Mouse (Mus musculus) liver, postnatal 0 days (tissue): ENCODE measurements at regions not wholly inside any gene's neighbourhood (a gene's known extent, or its start where the extent isn't known, plus 50 kb on each side); places are given as distances from the start of the nearest gene placed in this dataset.

Experiments used
- ATAC-seq: fragments of 200-750 bp; cut with Nextera tagmentation; 2 replicates; pipeline ENCODE4 v1.8.0; 2017; ENCODE audit warnings: mild to moderate bottlenecking, moderate library complexity
- DNase-seq: peaks from one replicate; pipeline ENCODE4 v3.0.0-alpha.2; 2016
- H3K27ac ChIP-seq: fragments of 300-500 bp; sonication (generic); 2 replicates; pipeline ENCODE4 v1.5.1; 2014; ENCODE audit warnings: antibody characterized with exemption, moderate library complexity, mild to moderate bottlenecking, low read depth
- H3K27me3 ChIP-seq: fragments of 300-500 bp; sonication (generic); 2 replicates; pipeline ENCODE4 v1.6.1; 2014; ENCODE audit warnings: low read length, control low read depth, mixed read lengths; ENCODE audit not compliant: insufficient read depth
- H3K36me3 ChIP-seq: fragments of 300-500 bp; sonication (generic); replicated peaks from 2 replicates; pipeline ENCODE4 v1.6.1; 2014; ENCODE audit warnings: mild to moderate bottlenecking, control low read depth, low read length, moderate library complexity, mixed read lengths; ENCODE audit not compliant: insufficient read depth
- H3K4me1 ChIP-seq: fragments of 300-500 bp; sonication (generic); 2 replicates; pipeline ENCODE4 v1.6.1; 2014; ENCODE audit warnings: antibody characterized with exemption, mild to moderate bottlenecking, control low read depth; ENCODE audit not compliant: insufficient read depth
- H3K4me2 ChIP-seq: fragments of 300-500 bp; sonication (generic); 2 replicates; pipeline ENCODE4 v1.6.1; 2014; ENCODE audit warnings: low read depth, mild to moderate bottlenecking, low read length, moderate library complexity, mixed read lengths
- H3K4me3 ChIP-seq: fragments of 300-500 bp; sonication (generic); 2 replicates; pipeline ENCODE4 v1.5.1; 2014; ENCODE audit warnings: low read depth, low read length
- H3K9ac ChIP-seq: fragments of 300-500 bp; sonication (generic); replicated peaks from 2 replicates; pipeline ENCODE4 v1.6.1; 2014; ENCODE audit warnings: mild to moderate bottlenecking, moderate library complexity
- H3K9me3 ChIP-seq: fragments of 300-500 bp; sonication (generic); 2 replicates; pipeline ENCODE4 v1.6.1; 2016; ENCODE audit warnings: mild to moderate bottlenecking, control low read depth, low read length, mixed read lengths
- CTCF ChIP-seq: sonication (generic); IDR thresholded peaks from 2 replicates; pipeline ENCODE4 v1.5.1; 2016; ENCODE audit warnings: antibody characterized with exemption, low read depth
- EP300 ChIP-seq: IDR thresholded peaks from 2 replicates; pipeline ENCODE4 v1.6.1; 2016; ENCODE audit warnings: antibody characterized with exemption, low read depth, mild to moderate bottlenecking
- WGBS: fragments of 180-500 bp; shearing (Covaris S2); extraction: QIAGEN DNeasy Blood & Tissue Kit; methylation state at CpG from one replicate; pipeline ENCODE4 v1.1.7; 2014; ENCODE audit not compliant: insufficient replicate concordance; 5-methylcytosine and 5-hydroxymethylcytosine counted together

GRCm38 (mm10) chr12:25389202-25389601, 292.3 kb upstream of the Id2 start:
- Histone ChIP-seq H3K4me2 (no peak overlapping the region), H3K9ac (no peak overlapping the region; the same call in 1 of the 2 replicates), H3K27me3 (no peaks in the 10 kb centered on the region), H3K4me3 (no peak overlapping the region), H3K36me3 (no peaks in the 10 kb centered on the region), H3K27ac (peak overlapping the region; percentile 39; the same call in 1 of the 2 replicates), H3K4me1 (no peaks in the 10 kb centered on the region; the same call in 1 of the 2 replicates), H3K9me3 (no peaks in the 10 kb centered on the region)
- ATAC-seq = peak; percentile 54; the same call in 1 of the 2 replicates
- 36% methylated on average over 5 of the region's 5 CpGs for WGBS
- peak; percentile 36 for DNase-seq
- TF ChIP-seq CTCF (no peak), EP300 (no peak)

GRCm38 (mm10) chr12:25387791-25388280, 290.9 kb upstream of the Id2 start:
- H3K27ac ChIP-seq = no peak overlapping the region
- H3K9ac ChIP-seq = no peak overlapping the region
- WGBS = 70% methylated on average over 5 of the region's 5 CpGs
- H3K27me3 ChIP-seq = no peaks in the 10 kb centered on the region
- no peaks in the 10 kb centered on the region; the same call in 1 of the 2 replicates for H3K4me1 ChIP-seq
- H3K36me3 ChIP-seq = no peaks in the 10 kb centered on the region
- no peak for TF ChIP-seq CTCF
- TF ChIP-seq EP300 = no peak
- DNase-seq (no peak), ATAC-seq (no peak)
- no peaks in the 10 kb centered on the region for H3K9me3 ChIP-seq
- H3K4me3 ChIP-seq = no peak overlapping the region
- no peak overlapping the region for H3K4me2 ChIP-seq

GRCm38 (mm10) chr12:25382961-25383360, 286.0 kb upstream of the Id2 start:
- H3K4me3 ChIP-seq = no peak overlapping the region
- H3K9me3 ChIP-seq = no peaks in the 10 kb centered on the region
- no peak for ATAC-seq
- WGBS = 74% methylated on average over 6 of the region's 6 CpGs
- no peaks in the 10 kb centered on the region; the same call in 1 of the 2 replicates for H3K4me1 ChIP-seq
- no peak overlapping the region for H3K9ac ChIP-seq
- H3K27ac ChIP-seq = no peak overlapping the region
- no peak for DNase-seq
- no peak overlapping the region for H3K4me2 ChIP-seq
- no peak for TF ChIP-seq CTCF
- TF ChIP-seq EP300 = no peak
- no peaks in the 10 kb centered on the region for H3K27me3 ChIP-seq
- no peaks in the 10 kb centered on the region for H3K36me3 ChIP-seq

- H3K4me1 ChIP-seq = no peaks in the 10 kb centered on the region; the same call in 1 of the 2 replicates
- H3K27ac ChIP-seq = no peak overlapping the region
- WGBS = 76% methylated on average over 2 of the region's 2 CpGs
- no peak overlapping the region for H3K4me3 ChIP-seq
- H3K27me3 ChIP-seq = no peaks in the 10 kb centered on the region
- ATAC-seq = no peak
- TF ChIP-seq EP300 = no peak
- no peak for TF ChIP-seq CTCF
- no peaks in the 10 kb centered on the region for H3K9me3 ChIP-seq
- H3K4me2 ChIP-seq = no peak overlapping the region
- no peak overlapping the region for H3K9ac ChIP-seq
- no peaks in the 10 kb centered on the region for H3K36me3 ChIP-seq
- no peak for DNase-seq
Measured at GRCm38 (mm10) chr12:25382475-25382874, 285.5 kb upstream of the Id2 start.

GRCm38 (mm10) chr12:25381619-25382018, 284.7 kb upstream of the Id2 start:
- Histone ChIP-seq H3K4me2 (no peak overlapping the region), H3K27ac (no peak overlapping the region), H3K4me3 (no peak overlapping the region), H3K4me1 (no peaks in the 10 kb centered on the region; the same call in 1 of the 2 replicates), H3K27me3 (no peaks in the 10 kb centered on the region), H3K9ac (no peak overlapping the region), H3K9me3 (no peaks in the 10 kb centered on the region), H3K36me3 (no peaks in the 10 kb centered on the region)
- ATAC-seq (no peak), DNase-seq (no peak)
- TF ChIP-seq CTCF = no peak
- TF ChIP-seq EP300 = no peak
- 43% methylated on average over 4 of the region's 4 CpGs for WGBS

- Histone ChIP-seq H3K36me3 (no peaks in the 10 kb centered on the region), H3K9me3 (no peaks in the 10 kb centered on the region), H3K4me3 (no peak overlapping the region), H3K9ac (no peak overlapping the region), H3K4me1 (no peaks in the 10 kb centered on the region; the same call in 1 of the 2 replicates), H3K27ac (no peak overlapping the region), H3K4me2 (no peak overlapping the region), H3K27me3 (no peaks in the 10 kb centered on the region)
- no peak for DNase-seq
- no peak for ATAC-seq
- TF ChIP-seq EP300 = no peak
- TF ChIP-seq CTCF = no peak
- WGBS = 87% methylated on average over 3 of the region's 3 CpGs
Measured at GRCm38 (mm10) chr12:25379996-25380395, 283.1 kb upstream of the Id2 start.
